Mouse (Mus musculus) megakaryocyte-erythroid progenitor cell, adult 5-6 weeks (primary cell): ENCODE results near the gene Emc8. TPM values are rescaled to one million over a fixed set of nuclear protein-coding genes. Genes with fewer than 3 reads are reported as not detected.
A peak's percentile ranks its signal among the peaks of the same experiment; 100 is the strongest.

Experiments used
- ATAC-seq: replicated peaks from 2 replicates; pipeline ENCODE4 v1.8.0; 2016; ENCODE audit warnings: mild to moderate bottlenecking, inconsistent platforms; ENCODE audit not compliant: severe bottlenecking, poor library complexity, low FRiP score, low TSS enrichment
- total RNA-seq, 2 experiments: library from RNA; stranded (forward) in 1 of 2; stranded (reverse) in 1 of 2; fragments of 200-1000, 215-1000 nt in 1 of 2; fragments of >200 nt in 1 of 2; fragmentation: Nextera tagmentation in 1 of 2; gene quantifications; 2 replicates each; pipeline ENCODE4 v1.2.3; 2014 to 2017

Gene Emc8
- total RNA-seq (2014; fragmentation: Nextera tagmentation), result 32.8 and 36.5 TPM in 2 replicates
- 69.8 and 87.1 TPM in 2 replicates for total RNA-seq (2017)

- ATAC-seq, result 0 out of 2 replicates have a peak, but pooled peaks have one; percentile 5
Observed at GRCm38 (mm10) chr8:120668374-120668905, at the start of gene Emc8. Gene Emc8, minus strand, starts transcription at chr8:120668573.

- ATAC-seq, result no peak
Observed at GRCm38 (mm10) chr8:120715996-120716680, 47.8 kb upstream of the Emc8 start.

GRCm38 (mm10) chr8:120715200-120715599 is 46.8 kb upstream of the Emc8 start:
- no peak for ATAC-seq

- no peak for ATAC-seq
Observed at GRCm38 (mm10) chr8:120709176-120709575, 40.8 kb upstream of the Emc8 start.

GRCm38 (mm10) chr8:120706193-120706592 is 37.8 kb upstream of the Emc8 start:
- no peak for ATAC-seq

GRCm38 (mm10) chr8:120705163-120705562 is 36.8 kb upstream of the Emc8 start:
- no peak for ATAC-seq

- ATAC-seq, result no peak
Observed at GRCm38 (mm10) chr8:120704203-120704602, 35.8 kb upstream of the Emc8 start.

- 0 out of 2 replicates have a peak, but pooled peaks have one; percentile 20 for ATAC-seq
Observed at GRCm38 (mm10) chr8:120701758-120702465, 33.5 kb upstream of the Emc8 start.

- ATAC-seq, result no peak
Observed at GRCm38 (mm10) chr8:120700053-120700452, 31.7 kb upstream of the Emc8 start.

GRCm38 (mm10) chr8:120699565-120699964 is 31.2 kb upstream of the Emc8 start:
- ATAC-seq, result no peak

- ATAC-seq, result no peak
Observed at GRCm38 (mm10) chr8:120699079-120699478, 30.7 kb upstream of the Emc8 start.

- no peak for ATAC-seq
Observed at GRCm38 (mm10) chr8:120698426-120698825, 30.1 kb upstream of the Emc8 start.

GRCm38 (mm10) chr8:120697979-120698272 is 29.6 kb upstream of the Emc8 start:
- ATAC-seq, result no peak

GRCm38 (mm10) chr8:120697154-120697978 is 29.0 kb upstream of the Emc8 start:
- peak; percentile 33; the same call in 1 of the 2 replicates for ATAC-seq

GRCm38 (mm10) chr8:120696401-120697153 is 28.2 kb upstream of the Emc8 start:
- no peak for ATAC-seq

- peak; percentile 83 for ATAC-seq
Observed at GRCm38 (mm10) chr8:120693861-120694493, 25.6 kb upstream of the Emc8 start.

GRCm38 (mm10) chr8:120692934-120693333 is 24.6 kb upstream of the Emc8 start:
- no peak for ATAC-seq

- ATAC-seq, result no peak
Observed at GRCm38 (mm10) chr8:120688511-120688910, 20.1 kb upstream of the Emc8 start.

- ATAC-seq, result no peak
Observed at GRCm38 (mm10) chr8:120687786-120688185, 19.4 kb upstream of the Emc8 start.
